Mouse (Mus musculus) brain, adult 2 months (tissue): ENCODE data around the gene Slc39a1.
"Not testable (repeated sequence)": the region's sequence is repeated elsewhere in the genome, so short reads cannot be mapped to it uniquely, and the experiment has no call there.

Source experiments
- DNase-seq: peaks from one replicate; pipeline ENCODE4 v3.0.0; 2011; ENCODE audit warnings: low read depth, low spot score

The Slc39a1 gene

DNA sequence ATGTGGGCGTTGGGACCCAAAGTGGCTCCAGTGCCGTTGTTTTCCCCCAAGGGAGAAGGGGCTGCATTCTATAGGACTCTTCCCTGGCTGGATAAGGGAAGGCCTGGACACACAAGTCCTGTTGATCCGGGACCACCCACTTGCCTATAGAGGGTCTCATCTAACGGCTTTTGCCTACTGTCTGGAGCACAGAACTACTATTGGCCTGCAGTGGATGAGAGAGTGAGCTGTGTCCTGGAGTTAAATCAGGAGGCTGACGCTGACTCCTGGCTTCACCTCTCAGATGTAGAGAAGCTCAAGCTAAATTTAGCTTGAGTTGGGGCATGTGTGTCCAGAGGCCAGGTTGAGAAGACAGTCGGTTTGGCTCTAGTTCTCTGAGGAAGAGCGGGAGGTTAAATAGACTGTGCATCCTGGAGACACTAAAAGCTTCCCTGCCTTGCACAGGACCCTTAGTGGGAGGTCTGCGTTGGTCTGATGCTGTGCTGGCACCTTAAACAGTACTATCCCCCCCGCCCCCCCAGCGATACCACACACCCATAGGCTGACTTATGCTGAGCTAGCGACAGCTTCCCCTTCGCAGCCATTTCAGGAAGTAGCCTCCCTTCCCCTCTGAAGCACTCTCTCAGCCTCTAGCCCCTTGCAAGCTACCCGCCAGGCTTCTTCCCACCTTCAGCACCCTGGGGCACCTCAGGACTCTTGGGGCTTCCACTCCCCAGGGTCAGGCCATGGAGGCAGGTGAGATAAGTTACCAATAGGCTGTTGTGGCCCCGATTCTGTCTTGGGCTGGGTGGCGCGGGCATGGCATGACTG, 18.2 kb downstream of the Slc39a1 start:
- DNase-seq, result peak; percentile 86

DNA sequence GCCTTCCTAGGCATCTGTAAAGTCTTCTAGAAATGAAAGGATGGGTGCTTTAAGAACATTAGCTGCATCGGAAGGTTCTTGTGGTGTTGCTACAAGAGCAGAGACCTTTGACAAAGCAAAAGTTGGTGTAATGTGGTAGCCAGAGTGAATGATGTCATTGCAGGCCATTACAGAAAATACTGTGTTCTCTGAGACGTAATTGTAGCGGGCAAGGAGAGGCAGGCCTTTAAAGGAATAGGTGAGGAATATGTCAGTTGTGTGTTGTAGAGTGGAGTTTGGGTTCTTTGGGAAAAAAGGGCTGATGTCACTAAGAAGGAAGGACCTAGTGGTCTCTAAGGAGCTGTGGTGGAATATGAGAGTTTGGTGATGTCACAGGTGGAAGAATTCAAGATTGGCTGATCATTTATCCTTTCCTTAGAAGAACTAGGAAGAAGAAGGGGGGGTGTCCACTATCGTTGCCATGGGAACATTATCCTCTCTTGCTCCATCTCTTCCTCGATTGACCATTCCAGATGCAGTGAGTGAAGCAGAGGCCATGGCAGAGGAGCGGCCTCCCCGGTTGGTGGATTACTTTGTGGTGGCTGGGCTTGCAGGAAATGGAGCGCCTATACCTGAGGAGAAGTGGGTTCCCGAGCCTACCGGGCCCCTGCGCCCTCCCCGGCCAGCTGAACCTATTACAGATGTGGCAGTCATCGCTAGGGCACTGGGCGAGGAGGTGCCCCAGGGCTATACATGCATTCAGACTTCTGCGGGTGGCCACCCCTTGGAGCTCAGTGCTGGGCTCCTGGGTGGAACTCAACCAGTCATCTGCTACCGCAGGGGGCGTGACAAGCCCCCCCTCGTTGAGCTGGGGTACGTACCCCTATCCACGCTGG, 19.2 kb downstream of the Slc39a1 start:
- DNase-seq, result no peak

DNA sequence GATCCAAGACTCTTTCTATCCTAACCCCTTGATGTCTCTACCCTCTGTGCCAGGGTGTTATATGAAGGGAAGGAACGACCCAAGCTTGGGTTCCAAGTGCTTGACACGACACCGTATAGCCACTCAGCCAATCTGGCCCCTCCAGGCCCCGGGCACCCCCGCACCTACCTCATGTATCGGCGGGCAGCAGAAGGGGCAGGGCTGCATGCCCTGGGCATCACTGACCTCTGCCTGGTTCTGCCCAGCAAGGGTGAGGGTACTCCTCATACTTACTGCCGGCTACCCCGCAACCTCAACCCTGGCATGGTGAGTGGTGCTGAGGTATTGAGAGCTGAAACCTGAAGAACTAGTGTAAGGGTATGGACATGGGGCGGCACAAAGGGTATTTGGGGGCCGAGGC, 20.2 kb downstream of the Slc39a1 start:
- DNase-seq, result no peak

DNA sequence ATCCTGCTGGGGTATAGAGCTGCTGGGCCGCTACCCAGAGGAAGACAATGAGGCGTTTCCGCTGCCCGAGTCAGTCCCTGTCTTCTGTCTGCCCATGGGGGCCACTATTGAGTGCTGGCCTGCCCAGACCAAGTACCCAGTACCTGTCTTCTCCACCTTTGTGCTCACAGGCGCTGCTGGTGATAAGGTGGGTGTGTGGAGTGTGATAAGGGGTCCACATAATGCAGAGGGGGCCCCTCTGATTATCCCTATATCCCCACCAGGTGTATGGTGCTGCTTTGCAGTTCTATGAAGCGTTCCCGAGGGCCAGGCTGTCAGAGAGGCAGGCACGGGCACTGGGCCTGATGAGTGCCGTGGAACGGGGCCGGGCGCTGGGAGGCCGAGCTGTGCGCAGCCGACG, 21.0 kb downstream of the Slc39a1 start:
- DNase-seq, result no peak

DNA sequence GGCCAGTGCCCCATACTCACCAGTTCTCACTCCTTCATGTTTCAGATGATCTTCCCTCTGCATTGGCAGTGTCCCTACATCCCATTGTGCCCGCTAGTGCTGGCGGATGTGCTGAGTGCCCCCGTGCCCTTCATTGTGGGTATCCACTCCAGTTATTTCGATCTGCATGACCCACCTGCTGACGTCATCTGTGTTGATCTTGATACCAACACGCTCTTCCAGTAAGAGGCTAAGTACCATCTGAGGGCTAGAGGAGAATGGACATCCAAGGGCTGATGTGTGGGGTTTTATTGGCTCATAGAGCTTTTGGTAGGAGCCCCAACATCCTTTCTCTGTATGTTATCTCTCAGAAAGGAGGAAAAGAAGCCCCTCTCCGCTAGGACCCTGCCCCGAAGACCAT, 22.8 kb downstream of the Slc39a1 start:
- no peak for DNase-seq

DNA sequence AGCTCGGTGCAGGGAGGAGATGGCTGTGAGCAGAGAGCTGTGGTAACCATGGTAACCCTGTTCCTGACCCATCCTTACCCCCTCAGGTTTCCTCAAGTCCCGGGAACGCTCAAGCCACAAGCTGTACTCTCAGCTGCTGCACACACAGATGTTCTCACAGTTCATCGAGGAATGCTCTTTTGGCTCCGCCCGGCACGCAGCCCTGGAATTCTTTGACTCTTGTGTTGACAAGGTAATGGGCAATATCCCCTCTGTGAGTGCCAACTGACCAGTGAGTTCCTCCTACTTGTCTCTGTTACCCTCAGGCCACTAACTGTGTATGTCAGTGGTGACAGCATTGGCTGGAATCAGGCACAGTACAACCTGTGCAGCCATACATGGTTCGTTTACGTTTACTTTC, 24.2 kb downstream of the Slc39a1 start:
- DNase-seq, result peak; percentile 32

DNA sequence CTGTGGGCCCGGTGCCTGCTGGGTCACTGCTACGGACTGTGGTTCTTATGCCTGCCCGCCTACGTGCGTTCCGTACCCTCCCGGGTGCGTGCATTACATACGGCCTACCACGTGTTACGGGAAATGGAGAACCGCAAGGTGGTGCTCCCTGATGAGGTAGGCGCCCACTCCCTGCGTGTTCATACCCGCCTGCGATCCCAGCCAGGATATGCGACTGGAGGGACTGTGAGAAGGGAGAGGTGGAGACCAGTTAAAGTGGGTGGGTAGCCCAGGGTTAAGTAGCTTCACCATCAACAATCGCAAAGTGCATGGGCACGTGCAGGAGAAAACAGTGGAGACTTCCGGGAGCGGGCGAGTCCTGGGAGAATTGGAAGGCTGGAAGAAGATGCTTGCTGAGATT, 25.9 kb downstream of the Slc39a1 start:
- no peak for DNase-seq

DNA sequence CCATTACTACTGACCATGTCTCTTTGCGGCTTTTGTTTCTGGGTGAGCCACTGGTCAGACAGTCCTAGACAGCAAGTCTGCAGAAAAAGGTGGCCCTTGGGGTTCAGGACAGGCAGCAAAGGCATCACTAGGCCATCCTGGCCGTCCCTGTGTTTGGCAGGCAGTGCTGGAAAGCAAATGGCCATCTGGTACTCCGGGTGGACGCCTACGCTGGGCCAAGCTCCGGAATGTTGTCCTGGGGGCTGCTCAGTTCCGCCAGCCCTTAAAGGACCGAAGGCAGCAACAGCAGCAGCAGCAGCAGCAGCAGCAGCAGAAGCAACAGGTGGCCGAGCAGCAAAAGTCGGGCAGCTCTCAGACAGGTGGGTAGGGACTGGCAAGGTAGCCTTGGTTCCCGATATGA, 27.3 kb downstream of the Slc39a1 start:
- peak; percentile 86 for DNase-seq

DNA sequence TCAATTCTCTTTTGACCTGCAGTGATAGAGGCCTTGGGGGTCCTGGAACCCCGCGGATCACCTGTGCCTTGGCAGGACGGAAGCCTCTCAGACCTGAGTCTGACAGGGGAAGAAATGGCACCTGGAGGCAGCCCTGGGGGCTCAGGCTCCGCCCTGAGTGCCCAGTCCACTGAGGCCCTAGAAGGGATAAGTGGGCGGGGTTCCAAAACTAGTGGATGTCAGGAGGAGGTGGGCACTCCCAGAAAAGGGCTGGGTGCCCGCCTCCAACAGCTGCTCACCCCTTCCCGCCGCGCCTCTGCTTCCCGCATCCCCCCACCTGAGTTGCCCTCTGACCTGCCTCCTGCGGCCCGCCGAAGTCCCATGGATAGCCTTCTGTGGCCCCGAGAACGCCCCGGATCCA, 28.9 kb downstream of the Slc39a1 start:
- DNase-seq, result no peak

DNA sequence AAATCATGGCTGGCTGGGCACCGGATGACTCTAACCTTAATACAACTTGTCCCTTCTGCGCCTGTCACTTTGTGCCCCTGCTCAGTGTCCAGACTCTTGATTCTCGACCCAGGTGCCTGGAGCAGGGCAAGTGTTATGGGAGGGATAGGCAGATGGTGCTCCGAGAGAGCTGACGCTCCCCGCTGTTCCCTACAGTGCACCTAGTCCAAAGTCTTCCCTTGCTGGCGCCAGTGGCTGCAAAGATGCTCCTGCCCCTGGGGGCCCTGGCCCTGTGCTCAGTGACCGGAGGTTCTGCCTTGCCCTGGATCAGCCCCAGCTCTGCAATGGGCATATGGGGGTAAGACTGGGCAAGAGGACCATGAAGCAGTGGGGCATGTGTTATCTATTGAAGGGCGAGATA, 29.8 kb downstream of the Slc39a1 start:
- peak; percentile 93 for DNase-seq

DNA sequence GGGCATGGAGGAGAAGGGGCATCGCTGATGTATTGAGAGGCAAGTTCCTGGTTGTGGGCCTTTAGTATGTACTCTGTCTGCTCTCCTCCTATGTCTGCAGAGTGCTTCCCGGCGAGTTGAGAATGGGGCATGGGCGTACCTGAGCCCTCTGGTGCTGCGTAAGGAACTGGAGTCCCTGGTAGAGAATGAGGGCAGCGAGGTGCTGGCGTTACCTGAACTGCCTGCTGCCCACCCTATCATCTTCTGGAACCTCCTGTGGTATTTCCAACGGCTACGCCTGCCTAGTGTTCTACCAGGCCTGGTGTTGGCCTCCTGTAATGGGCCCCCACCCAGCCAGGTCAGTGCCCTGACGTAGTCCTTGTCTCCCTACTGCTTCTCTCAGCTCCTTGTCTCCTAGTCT, 30.2 kb downstream of the Slc39a1 start:
- no peak for DNase-seq

DNA sequence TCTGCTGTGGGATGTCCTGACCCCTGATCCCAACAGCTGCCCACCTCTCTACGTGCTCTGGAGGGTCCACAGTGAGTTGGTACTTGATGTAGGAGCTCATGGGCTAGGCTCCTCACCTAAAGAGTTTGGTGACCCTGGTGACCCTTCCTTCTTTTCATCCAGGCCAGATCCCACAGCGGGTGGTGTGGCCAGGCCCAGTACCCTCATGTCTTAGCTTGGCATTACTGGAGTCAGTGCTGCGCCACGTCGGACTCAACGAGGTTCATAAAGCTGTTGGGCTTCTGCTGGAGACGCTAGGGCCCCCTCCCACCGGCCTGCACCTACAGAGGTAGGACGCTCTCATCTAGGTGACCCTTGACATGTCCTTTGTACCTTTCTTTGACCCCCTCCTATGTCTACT, 31.2 kb downstream of the Slc39a1 start:
- DNase-seq, result no peak

DNA sequence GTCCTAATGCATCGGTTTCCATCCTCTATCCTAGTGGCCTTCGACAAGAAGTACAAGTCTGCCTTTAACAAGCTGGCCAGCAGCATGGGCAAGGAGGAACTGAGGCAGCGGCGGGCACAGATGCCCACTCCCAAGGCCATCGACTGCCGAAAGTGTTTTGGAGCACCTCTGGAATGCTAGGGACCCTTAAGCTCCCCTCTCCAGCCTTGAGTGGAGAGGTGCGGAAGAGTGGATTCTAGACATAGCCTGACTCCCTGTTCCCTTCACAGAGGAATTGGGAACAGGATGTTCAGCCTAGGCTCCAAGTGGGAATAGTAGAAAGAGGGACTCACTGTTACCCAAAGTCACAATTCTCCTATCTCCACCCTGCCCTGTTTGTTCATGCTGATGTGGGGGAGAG, 31.8 kb downstream of the Slc39a1 start:
- no peak for DNase-seq

DNA sequence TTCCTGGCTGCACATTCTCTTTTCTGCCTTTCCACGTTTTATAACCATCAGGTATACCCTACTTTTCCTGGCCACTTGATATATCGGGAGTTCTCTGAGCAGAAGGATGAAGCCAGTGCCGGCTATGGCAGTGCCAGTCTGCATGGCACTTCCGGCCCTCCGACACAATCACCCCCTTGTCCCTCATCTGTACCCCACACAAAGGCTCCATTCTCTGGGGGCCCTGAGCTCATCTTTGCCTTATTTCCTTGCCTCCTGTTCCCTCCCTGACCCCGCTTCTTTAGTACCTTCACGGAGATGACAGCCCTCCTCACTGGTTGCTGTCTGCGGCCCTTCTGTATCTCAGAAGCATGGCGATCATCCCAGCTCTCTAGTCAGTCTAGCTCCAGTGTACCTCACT, 32.7 kb downstream of the Slc39a1 start:
- peak; percentile 84 for DNase-seq

DNA sequence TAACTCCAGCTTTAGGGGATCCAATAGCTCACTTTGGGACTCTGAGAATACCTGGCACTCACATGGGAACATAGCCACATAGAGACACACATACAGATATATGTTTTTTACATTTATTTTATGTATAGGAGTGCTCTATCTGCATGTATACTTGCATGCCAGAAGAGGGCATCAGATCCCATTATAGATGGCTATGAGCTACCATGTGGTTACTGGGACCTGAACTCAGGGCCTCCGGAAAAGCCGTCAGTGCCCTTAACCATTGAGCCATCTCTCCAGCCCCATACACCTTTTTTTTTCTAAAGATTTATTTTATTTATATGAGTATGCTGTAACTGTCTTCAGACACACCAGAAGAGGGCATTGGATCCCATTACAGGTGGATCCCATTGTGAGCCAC, 36.2 kb downstream of the Slc39a1 start:
- no peak for DNase-seq

DNA sequence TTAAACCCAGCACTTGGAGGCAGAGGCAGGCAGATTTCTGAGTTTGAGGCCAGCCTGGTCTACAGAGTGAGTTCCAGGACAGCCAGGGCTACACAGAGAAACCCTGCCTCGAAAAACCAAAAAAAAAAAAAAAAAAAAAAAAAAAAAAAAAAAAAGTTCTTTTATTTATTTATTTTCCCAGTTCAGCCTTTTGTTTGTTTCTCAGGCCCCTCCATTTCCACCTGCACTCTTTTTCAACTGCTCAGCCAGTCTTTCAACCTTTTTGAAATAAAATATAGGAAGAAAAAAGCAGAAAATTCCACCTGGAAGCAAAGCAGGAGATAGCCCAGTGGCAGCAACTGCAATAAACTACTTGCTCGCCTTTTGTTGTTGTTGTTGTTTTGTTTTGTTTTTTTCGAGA, 41.4 kb downstream of the Slc39a1 start:
- not testable (repeated sequence) for DNase-seq

DNA sequence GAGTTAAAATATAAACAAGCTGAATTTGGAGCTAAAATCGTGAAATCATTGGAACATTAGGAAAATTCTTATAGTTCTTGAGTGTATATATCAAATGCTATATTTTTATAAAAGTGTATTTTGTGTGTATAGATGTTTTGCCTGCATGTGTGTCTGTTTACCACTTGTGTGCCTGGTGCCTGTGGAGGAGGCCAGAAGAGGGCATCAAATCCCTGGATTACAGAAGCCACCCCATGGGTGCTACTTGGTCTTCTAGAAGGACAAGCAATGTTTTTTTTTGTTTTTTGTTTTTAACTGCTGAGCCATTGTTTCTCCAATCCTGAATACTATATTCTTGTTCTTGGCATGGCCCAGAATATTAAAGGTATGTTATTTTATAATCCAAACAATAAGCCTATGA, 42.6 kb downstream of the Slc39a1 start:
- peak; percentile 30 for DNase-seq

DNA sequence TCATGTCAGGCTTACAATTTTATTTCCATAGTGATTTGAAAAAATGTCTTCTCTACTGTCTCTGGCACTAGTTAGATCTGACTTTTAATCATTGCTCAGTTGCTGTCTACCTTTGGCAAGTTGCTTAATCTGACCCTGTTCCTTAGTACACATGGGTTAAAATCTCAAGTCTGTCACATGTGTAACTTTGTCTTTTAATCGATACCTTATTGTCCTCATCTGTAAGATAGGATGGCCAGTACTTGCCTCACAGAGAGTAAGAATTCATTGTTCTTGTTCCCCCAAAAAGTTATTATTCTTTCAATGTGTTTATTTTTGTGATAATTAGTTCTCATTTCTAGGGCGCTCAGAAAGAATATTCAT, 44.0 kb downstream of the Slc39a1 start:
- no peak for DNase-seq

DNA sequence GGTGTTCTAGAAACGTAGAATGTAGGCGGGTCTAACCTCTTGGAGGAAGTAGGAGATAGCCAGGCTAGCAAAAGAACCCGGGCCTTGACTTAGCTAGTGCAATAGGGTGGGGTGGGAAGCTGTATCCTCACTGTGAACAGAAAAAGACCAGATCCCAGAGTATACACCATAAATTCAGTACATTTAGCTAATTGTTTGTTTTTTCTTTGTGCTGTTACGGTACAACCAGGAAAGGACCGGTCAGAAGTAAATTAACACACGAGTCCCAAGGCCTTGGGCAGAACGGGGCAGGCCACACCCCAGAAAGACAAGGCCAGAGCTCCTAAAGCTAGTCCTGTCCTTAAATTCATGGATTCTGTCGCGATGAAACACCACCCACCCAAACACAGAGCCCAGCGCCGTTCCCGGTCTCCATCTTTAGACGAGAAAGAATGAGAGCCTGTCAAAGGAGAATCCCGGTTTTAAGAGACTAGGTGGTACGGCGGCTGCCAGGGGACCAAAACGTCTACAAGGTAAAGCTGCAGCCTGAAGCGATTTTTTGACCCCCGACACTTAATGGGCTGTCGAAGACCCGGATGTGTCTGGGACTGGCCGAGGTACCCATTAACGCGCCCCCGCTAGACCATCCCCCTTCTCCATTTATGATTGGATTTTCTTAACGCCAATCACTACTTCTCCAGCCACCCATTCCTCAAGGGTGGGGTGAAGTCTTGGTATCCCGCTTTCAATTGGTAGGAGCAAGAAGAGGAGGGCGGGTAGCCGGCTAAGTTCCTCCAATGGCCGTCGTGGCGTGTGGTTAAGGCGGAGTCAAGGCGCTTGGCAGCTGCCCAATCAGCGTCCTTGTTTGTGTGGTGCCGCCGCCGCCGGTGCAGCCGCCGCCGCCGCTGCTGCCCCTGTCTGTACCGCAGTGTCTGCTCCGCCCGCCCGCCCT, 44.6 kb downstream of the Slc39a1 start, which contains the start of gene Gatad2b:
Gatad2b (plus strand) TSS at position 834 of the 931 bp plus-strand sequence.
- DNase-seq, result peak; percentile 100

DNA sequence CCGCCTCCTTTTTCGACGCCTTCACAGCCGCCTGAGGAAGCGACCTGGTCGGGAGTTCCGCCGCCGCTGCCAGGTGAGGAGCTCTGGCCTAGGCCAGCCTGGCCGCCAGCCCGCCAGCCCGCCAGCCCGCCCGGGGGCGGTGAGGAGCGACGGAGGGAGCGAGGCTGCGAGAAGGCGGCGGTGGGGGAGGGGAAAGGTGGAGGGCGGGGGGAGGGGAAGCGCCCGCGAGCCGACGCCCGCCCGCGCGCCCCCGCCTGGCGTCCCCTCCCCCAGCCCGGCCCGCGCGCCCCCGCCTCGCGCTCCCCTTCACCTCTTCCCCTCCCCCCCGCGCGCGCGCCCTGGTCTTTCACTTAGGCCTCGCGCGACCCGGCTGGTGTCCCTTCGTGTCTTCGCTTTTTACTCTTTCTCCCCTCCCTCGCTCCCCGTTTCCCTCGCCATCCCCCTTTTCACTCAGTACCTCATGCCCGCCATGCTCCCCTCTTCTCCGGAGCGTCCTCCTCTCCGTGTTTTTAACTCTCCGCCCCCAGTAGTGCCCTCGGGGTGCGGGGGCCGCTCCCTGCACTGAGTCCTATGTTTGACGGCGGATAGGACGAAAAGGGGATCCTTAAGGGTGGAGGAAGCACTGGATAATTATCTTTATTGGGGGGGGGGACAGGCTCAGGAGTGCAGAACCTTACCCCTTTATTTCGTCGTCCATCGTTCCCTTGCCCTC, 45.5 kb downstream of the Slc39a1 start:
- peak; percentile 35 for DNase-seq

DNA sequence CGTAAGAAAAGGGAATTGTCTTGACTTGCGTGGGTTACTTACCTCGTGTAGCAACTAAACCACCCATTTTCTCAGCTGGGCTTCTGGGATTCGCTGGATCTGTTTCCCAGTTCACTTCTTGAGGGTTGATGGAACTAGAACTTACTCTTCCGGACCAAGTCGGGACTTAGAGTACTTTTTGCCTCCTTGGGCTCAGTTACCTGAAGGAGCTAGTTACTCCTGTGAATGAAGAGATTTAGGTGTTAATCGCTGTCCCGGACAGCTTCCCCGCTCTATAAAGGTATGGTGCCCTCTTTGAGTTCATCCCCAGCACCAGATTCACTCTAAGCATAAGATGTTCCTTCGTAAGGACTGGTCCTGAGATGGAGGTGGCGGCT, 46.1 kb downstream of the Slc39a1 start:
- peak; percentile 28 for DNase-seq
